Mouse (Mus musculus): ENCODE measurements around the gene Lhfpl2. TPM values are rescaled to one million over a fixed set of nuclear protein-coding genes. Genes with fewer than 3 reads are reported as not detected.

Gene Lhfpl2
- polyA plus RNA-seq, 1 experiment: 22.5 TPM

DNA sequence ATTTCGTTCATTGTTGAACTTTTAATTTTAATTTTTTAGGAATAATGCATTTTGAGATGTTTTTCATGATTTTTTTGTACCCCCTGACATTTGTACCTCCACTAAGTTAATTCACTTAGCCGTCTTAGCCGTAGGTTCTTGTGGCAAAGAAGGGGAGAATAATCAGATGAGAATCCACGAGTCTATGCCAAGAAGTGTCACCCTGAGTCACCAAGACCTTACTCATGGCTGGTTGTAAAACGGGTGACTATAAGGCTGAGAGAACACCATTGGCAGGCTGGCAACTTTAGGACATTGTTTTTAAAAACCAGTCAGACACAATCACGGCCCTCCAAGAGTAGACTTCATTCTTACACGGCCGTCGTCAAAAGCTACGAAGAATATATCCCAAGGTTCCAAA is 95.2 kb downstream of the Lhfpl2 start:
- no peak for TF ChIP-seq POLR2A (IDR thresholded peaks at IDR 0.05; ENCODE audit: borderline replicate concordance, insufficient read depth, low read length)
- TF ChIP-seq CTCF (IDR thresholded peaks at IDR 0.05; ENCODE audit: borderline replicate concordance, insufficient read depth, low read depth, low read length): no peak
- WGBS: 91% methylated on average over 10 of the region's 10 CpGs
- H3K4me1 ChIP-seq (ENCODE audit: control insufficient read depth, insufficient read depth, low read length): peaks cover 14% of the 10 kb centered on the region

DNA sequence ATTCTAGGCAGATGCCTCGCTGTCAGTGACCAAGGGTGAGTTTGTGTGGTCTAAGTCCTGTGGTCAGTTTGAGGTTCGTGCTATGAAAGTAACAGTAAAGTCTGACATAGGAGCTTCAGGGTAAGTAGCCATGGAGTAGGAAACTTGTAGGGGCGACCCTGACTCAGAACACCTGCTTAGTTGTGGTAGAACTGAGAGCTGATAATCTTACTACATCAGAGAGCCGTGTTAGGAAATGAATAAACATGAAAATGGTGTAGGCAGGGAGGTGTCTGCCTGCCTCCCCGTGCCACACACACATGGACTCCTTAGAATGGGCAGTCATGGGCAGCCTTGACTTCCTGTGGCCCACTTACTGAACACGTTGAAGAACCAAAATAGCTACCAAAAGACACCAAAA is 96.1 kb downstream of the Lhfpl2 start:
- WGBS: 77% methylated on average over 6 of the region's 6 CpGs
- no peak for DNase-seq
- no peak overlapping the region for H3K27ac ChIP-seq (ENCODE audit: insufficient read depth, low read length)
- no peak overlapping the region for H3K4me3 ChIP-seq (replicated peaks; ENCODE audit: insufficient read depth, low read depth, low read length)
- peaks cover 14% of the 10 kb centered on the region for H3K4me1 ChIP-seq (ENCODE audit: control insufficient read depth, insufficient read depth, low read length)
- TF ChIP-seq CTCF (IDR thresholded peaks at IDR 0.05; ENCODE audit: borderline replicate concordance, insufficient read depth, low read depth, low read length) (no peak), POLR2A (IDR thresholded peaks at IDR 0.05; ENCODE audit: borderline replicate concordance, insufficient read depth, low read length) (no peak)
- H3K27me3 ChIP-seq (ENCODE audit: control insufficient read depth, insufficient read depth, low read length): no peaks in the 10 kb centered on the region

More for the DNA sequence above, 95.2 kb downstream of the Lhfpl2 start:
- no peak overlapping the region for H3K27ac ChIP-seq (ENCODE audit: insufficient read depth, low read length)
- no peak for DNase-seq
- H3K4me3 ChIP-seq (replicated peaks; ENCODE audit: insufficient read depth, low read depth, low read length): no peak overlapping the region
- no peaks in the 10 kb centered on the region for H3K27me3 ChIP-seq (ENCODE audit: control insufficient read depth, insufficient read depth, low read length)

DNA sequence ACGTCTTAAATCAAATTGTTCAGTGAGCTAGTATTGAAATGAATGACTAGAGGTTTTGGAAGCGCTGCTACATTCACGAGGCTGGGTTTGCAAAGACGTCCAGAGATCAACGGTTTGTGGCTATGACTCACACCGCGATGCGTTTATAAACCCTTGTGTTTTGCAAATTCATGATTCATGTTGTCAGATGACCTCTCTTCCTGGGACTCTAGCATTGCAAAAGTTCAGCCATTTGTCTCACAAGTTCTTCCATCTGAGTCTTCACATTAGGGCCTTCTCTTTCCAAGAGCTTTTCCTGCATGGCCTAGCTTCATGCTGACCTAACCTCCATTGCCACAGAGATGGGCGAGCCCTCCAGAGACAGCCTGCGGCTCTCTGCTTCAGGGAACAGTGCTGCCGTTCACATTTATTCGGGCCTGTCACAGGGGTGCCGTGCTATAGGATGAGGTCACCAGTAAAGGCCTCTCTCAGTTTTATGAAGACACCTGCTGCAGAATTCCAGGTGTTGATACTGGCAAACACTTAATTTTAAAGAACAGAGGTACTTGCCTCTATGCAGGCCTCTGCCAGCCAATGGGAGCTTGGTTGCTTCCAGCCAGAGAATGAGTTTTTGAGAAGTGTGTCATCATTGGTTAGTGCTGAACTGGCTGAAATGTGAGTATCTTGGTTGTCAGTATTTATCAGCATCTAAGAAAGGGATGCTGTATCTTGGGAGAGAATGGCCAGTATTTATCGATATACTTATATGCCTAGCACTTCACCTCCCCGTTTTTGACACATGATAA is 97.1 kb downstream of the Lhfpl2 start:
- peaks cover 10% of the 10 kb centered on the region for H3K4me1 ChIP-seq (ENCODE audit: control insufficient read depth, insufficient read depth, low read length)
- no peak overlapping the region for H3K27ac ChIP-seq (ENCODE audit: insufficient read depth, low read length)
- 92% methylated on average over 15 of the region's 15 CpGs for WGBS
- TF ChIP-seq POLR2A (IDR thresholded peaks at IDR 0.05; ENCODE audit: borderline replicate concordance, insufficient read depth, low read length): no peak
- no peak for TF ChIP-seq CTCF (IDR thresholded peaks at IDR 0.05; ENCODE audit: borderline replicate concordance, insufficient read depth, low read depth, low read length)
- DNase-seq: no peak
- H3K4me3 ChIP-seq (replicated peaks; ENCODE audit: insufficient read depth, low read depth, low read length): no peak overlapping the region
- no peaks in the 10 kb centered on the region for H3K27me3 ChIP-seq (ENCODE audit: control insufficient read depth, insufficient read depth, low read length)

DNA sequence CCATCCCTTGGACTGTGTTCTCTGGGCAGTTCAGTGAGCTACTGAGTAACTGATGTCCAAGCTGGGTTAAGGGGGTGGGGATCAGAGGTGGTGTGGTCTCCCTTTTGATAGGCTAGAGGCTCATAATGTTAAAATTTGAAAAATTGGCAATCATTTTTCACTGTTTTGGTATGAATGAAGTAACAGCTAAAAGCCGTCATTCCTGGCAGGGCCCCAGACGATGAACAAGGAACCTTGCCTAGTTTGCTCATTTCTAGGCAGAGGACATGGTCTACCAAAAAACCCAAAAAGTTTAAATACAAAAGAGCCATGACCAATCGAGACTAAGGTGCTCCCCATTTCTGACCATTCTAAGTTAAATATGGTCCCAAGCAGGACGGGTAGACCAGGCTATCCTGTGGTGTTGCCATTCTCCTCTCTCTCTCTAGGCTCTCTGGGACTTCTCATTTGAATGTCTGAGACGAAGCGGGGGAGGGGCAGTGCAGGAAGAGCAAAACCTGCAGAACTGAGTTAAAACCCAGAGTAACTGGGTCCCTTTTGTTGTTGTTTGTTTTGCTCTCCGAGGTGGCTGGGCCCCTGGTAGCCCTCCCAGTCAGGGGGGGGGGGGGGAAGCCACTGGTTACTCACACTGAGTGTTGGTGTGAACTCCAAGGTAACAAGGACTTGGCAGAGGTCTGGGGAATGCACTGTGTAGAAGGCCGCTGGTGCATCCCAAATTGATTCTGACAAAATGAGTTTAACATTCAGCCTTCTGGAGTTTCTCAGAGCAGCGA is 98.2 kb downstream of the Lhfpl2 start:
- Histone ChIP-seq H3K4me1 (ENCODE audit: control insufficient read depth, insufficient read depth, low read length) (no peaks in the 10 kb centered on the region), H3K27me3 (ENCODE audit: control insufficient read depth, insufficient read depth, low read length) (no peaks in the 10 kb centered on the region), H3K27ac (ENCODE audit: insufficient read depth, low read length) (no peak overlapping the region), H3K4me3 (replicated peaks; ENCODE audit: insufficient read depth, low read depth, low read length) (no peak overlapping the region)
- DNase-seq: no peak
- WGBS: 55% methylated on average over 9 of the region's 9 CpGs
- TF ChIP-seq POLR2A (IDR thresholded peaks at IDR 0.05; ENCODE audit: borderline replicate concordance, insufficient read depth, low read length) (no peak), CTCF (IDR thresholded peaks at IDR 0.05; ENCODE audit: borderline replicate concordance, insufficient read depth, low read depth, low read length) (no peak)

DNA sequence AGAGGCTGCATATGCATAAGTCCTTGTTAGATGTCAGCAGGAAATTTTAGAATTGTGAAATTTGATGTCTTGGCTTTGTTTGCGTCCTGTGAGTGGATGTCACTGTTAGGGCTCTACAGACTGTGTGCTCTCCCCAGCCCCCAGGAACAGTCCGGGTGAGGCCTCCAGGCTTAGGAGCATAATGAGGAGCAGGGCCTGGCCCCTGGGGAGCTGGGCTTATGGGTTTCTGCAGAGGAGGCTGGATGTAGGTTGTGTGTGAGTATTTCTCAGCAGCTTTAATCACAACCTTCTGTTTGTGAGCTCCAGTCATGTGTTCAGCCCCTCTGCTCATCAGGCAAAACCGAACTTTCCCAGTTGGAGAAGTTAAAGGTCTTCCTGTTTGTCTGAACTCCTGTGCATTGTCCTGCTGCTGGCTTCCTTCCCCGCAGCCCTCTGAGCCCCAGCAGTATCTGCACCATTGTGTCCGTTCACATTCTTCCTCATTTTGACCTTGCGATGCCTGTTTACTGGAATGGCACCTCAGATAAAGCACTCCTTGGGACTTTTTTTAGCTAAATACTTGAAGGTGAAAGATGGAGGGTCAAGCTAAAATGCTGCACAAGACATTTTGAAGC is 101.4 kb downstream of the Lhfpl2 start:
- Histone ChIP-seq H3K4me1 (ENCODE audit: control insufficient read depth, insufficient read depth, low read length) (no peaks in the 10 kb centered on the region), H3K27ac (ENCODE audit: insufficient read depth, low read length) (no peak overlapping the region), H3K27me3 (ENCODE audit: control insufficient read depth, insufficient read depth, low read length) (no peaks in the 10 kb centered on the region), H3K4me3 (replicated peaks; ENCODE audit: insufficient read depth, low read depth, low read length) (no peak overlapping the region)
- TF ChIP-seq CTCF (IDR thresholded peaks at IDR 0.05; ENCODE audit: borderline replicate concordance, insufficient read depth, low read depth, low read length) (no peak), POLR2A (IDR thresholded peaks at IDR 0.05; ENCODE audit: borderline replicate concordance, insufficient read depth, low read length) (no peak)
- whole genome bisulfite sequencing: 74% methylated on average over 6 of the region's 6 CpGs
- DNase-seq: no peak

DNA sequence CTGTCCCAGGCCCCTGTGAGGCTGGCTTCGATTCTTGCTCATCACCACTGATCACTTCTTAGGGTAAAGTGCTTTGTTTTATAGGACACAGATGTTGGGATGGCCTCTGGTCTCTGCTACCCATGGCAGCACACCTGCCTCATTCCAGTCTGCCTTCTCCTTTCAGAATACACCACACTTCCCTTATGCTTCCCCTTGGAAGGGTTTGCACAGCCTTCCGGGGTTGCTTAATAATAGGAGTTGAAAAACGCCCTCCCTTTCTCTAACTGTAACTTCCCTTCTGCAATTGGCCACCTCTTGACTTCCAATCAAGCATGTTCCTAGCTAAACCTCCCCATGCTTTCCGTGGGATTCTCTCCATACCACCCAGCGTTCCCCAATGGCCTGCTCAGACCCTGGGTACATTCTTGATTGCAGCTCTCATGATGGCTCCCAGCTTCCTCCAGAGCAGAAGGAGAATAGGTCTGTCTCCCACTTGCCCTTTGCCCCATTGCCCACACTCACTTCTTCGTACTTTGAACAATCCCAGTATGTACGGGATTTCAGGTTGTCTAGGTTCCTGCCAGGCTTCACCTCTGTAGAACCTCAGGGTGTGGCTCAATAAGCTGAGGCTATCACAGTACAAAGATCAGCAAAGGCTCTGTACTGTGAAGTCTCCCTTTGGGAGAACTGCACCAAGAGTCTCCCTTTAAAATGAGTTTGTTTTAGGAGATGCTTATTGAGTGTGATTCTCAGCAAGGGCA is 102.1 kb downstream of the Lhfpl2 start:
- 90% methylated on average over 7 of the region's 7 CpGs for WGBS
- Histone ChIP-seq H3K27me3 (ENCODE audit: control insufficient read depth, insufficient read depth, low read length) (no peaks in the 10 kb centered on the region), H3K27ac (ENCODE audit: insufficient read depth, low read length) (no peak overlapping the region), H3K4me1 (ENCODE audit: control insufficient read depth, insufficient read depth, low read length) (no peaks in the 10 kb centered on the region), H3K4me3 (replicated peaks; ENCODE audit: insufficient read depth, low read depth, low read length) (no peak overlapping the region)
- no peak for TF ChIP-seq CTCF (IDR thresholded peaks at IDR 0.05; ENCODE audit: borderline replicate concordance, insufficient read depth, low read depth, low read length)
- no peak for TF ChIP-seq POLR2A (IDR thresholded peaks at IDR 0.05; ENCODE audit: borderline replicate concordance, insufficient read depth, low read length)
- DNase-seq: no peak

DNA sequence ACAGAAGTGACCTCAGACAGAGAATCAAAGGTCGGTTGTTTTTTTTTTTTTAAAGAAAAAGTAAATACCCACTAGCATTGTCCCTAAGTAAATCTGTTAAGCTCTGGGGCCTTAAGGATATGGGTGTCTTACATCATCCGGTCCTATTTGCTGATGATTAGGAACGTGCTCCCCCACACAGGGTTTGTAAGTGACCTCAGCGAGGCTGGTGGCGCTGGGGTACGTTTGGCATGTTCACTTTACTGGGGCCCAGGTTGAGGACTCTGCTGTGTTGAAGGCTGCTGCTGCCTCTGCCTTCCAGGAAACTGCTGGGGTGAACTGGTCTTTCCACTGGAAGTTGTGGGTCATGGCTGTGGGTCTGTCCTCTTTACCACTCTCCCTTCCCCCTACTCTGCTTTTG is 106.9 kb downstream of the Lhfpl2 start:
- no peaks in the 10 kb centered on the region for H3K27me3 ChIP-seq (ENCODE audit: control insufficient read depth, insufficient read depth, low read length)
- no peak overlapping the region for H3K27ac ChIP-seq (ENCODE audit: insufficient read depth, low read length)
- TF ChIP-seq POLR2A (IDR thresholded peaks at IDR 0.05; ENCODE audit: borderline replicate concordance, insufficient read depth, low read length) (no peak), CTCF (IDR thresholded peaks at IDR 0.05; ENCODE audit: borderline replicate concordance, insufficient read depth, low read depth, low read length) (no peak)
- no peak for DNase-seq
- H3K4me1 ChIP-seq (ENCODE audit: control insufficient read depth, insufficient read depth, low read length): no peaks in the 10 kb centered on the region
- no peak overlapping the region for H3K4me3 ChIP-seq (replicated peaks; ENCODE audit: insufficient read depth, low read depth, low read length)
- 89% methylated on average over 6 of the region's 6 CpGs for WGBS
